Mouse (Mus musculus) brown adipose tissue, adult 24 weeks (tissue): ENCODE data around the gene Slc13a2. TPM values are rescaled to one million over a fixed set of nuclear protein-coding genes. Genes with fewer than 3 reads are reported as not detected.

ENCODE experiments used
- H3K27ac ChIP-seq: fragments of 200-500 bp; replicated peaks from 2 replicates; pipeline ENCODE4 v1.5.1; 2012; ENCODE audit warnings: low read depth, mild to moderate bottlenecking, low read length
- H3K4me1 ChIP-seq: fragments of 200-500 bp; 2 replicates; pipeline ENCODE4 v1.6.1; 2012; ENCODE audit warnings: low read length, mixed read lengths; ENCODE audit not compliant: control insufficient read depth, insufficient read depth, insufficient read length
- H3K4me3 ChIP-seq: fragments of 200-500 bp; 2 replicates; pipeline ENCODE4 v1.5.1; 2012; ENCODE audit warnings: low read depth, mild to moderate bottlenecking, low read length, moderate library complexity; ENCODE audit not compliant: insufficient read depth
- polyA plus RNA-seq: library from polyadenylated mRNA; stranded (reverse); fragments of >200 nt; gene quantifications from 2 replicates; pipeline ENCODE4 v1.2.4, GENCODE M21; 2012; ENCODE audit not compliant: missing spikeins, insufficient read depth, insufficient read length

Slc13a2 gene
- polyA plus RNA-seq, 1 experiment: not detected

DNA sequence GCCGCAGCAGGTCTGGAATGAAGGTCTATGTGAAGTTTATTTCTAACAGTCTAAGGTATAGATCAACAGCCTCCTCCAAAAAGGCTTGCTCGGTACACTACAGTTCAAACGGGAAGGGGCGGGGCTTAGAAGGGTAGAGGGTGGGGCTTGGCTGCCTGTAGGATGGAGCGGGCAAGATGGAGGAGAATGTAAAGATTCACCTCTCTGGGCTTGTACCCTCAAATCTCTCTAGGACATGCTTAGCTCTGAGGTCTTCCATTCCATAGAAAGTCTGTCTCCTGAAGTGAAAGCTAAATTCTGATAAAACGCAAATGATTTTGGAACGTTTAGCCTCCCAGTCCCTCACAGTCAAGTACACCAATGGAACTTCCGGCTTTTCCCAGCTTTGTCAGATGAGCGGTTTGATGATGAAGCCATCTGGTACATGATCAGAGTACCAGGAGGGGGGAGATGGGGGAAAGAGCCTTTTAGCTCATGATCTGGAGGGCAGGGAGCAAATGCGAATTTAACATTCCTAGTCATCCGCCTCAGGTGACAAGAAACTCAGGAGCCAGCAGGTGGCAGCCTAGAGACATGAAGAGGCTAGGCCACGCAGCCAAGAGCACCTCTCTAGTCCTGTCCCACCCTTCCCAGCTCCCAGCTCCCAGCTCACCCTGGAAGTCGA, 61.8 kb downstream of the Slc13a2 start:
- Histone ChIP-seq H3K4me3 (peak overlapping the region; percentile 39), H3K4me1 (no peaks in the 10 kb centered on the region), H3K27ac (no peak overlapping the region)

DNA sequence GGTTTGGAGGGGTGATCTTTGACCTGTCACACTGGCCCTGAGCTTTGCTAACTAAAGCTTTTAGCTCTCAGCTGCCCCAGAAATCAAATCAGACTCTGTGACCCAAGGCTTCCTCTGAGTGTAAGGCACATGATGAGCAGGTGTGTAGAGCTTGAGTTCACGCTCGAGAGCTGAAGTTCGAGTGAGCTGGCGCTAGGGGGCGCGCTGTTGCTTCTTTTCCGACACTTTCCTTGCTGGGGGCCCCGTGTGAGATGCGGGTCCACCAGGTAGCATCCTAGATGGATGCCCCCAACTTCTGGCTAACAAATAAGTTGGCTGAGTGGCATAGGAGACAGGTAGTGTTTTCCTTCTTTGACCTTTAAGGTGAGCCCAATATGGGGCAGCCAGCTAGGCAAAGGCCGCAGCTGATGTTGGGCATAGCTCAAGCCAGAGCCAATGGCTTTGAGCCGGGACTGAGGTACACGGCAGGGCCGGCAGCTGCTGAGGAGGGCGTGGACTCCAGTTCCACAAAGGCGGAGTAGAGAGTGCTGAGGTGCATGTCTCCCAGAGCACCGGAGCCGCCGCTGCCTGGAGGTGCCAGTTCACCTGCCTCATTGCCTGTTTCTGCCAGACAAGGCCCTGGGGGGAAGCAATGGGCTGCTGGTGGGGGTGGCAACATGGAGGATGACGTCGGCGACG, 63.5 kb downstream of the Slc13a2 start:
- H3K27ac ChIP-seq: no peak overlapping the region
- no peaks in the 10 kb centered on the region for H3K4me1 ChIP-seq
- no peak overlapping the region for H3K4me3 ChIP-seq

DNA sequence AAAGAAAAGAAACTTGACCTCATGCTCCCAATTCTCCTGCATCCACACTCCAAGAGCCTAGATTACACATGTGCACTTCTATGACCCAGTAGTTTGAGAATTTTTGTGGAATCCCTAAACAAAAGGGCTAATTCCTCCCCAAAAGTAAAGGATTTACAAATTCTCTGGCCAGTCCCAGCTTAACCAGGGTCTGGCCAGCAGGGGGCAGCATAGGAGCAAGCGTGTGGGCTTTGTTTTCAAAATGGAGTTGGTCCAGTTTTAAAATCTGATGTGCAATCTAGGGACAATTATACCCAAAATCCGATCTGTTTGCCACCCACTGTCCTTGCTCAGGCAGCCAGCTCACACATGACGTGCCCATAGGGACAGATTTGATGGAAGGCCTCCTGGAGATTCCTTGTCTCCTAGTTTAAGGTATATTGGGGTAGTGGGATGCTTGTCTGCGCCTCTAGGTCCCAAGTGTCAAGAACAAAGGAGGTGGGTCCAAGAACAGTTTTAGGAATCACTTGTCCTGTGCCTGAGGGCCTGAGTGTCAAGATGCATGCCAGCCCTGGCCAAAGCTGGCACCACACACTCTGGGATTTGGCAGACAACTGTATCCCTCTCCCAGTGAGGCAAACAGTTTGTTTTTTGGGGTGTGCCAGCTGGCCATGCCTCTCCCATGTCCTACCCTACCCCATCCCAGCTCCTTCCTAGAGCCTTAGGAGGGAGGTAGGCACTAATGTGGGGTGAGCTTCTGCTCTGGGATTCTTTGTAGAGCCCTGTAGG, 66.4 kb downstream of the Slc13a2 start:
- Histone ChIP-seq H3K4me3 (no peak overlapping the region), H3K4me1 (peaks cover 3% of the 10 kb centered on the region; the same call in 1 of the 2 replicates), H3K27ac (no peak overlapping the region)

DNA sequence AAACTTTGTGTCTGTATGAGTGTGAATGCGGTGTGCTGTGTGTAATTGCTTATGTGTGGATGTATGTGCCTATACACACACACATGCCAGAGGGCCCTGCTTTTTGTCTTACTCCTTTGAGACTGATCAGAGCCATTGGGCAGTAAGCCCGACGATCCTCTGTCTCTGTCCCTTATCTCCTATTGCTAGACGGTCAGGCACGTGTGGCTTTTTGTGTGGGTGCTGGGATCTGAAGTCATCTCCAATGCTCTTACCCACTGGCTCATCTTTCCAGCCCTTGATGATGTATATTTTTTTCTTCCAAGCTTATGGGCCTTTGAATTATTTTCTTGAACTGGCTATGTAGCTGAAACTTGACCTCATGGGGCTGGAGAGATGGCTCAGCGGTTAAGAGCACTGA, 67.1 kb downstream of the Slc13a2 start:
- no peak overlapping the region for H3K27ac ChIP-seq
- peaks cover 4% of the 10 kb centered on the region; the same call in 1 of the 2 replicates for H3K4me1 ChIP-seq
- H3K4me3 ChIP-seq: no peak overlapping the region

DNA sequence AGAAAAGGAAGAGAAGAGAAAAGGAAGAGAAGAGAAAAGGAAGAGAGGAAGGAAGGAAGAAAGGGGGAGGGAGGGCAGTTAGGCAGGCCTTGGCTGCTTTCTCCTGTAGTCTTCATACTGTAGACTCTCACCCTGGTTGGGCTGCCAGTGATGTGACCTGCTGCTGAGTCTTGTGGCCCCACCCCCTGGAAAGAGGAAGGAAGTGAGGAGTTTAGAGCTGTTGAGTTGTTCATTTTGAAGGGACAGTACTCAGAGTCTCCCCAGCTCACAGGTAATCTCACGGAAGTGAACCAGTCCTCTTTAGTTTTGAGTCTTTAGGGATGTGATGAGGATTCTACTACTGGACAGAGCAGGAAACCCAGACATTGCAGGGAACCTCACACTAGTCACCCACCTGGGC, 68.9 kb downstream of the Slc13a2 start:
- Histone ChIP-seq H3K27ac (no peak overlapping the region), H3K4me1 (peaks cover 7% of the 10 kb centered on the region; the same call in 1 of the 2 replicates), H3K4me3 (no peak overlapping the region)

DNA sequence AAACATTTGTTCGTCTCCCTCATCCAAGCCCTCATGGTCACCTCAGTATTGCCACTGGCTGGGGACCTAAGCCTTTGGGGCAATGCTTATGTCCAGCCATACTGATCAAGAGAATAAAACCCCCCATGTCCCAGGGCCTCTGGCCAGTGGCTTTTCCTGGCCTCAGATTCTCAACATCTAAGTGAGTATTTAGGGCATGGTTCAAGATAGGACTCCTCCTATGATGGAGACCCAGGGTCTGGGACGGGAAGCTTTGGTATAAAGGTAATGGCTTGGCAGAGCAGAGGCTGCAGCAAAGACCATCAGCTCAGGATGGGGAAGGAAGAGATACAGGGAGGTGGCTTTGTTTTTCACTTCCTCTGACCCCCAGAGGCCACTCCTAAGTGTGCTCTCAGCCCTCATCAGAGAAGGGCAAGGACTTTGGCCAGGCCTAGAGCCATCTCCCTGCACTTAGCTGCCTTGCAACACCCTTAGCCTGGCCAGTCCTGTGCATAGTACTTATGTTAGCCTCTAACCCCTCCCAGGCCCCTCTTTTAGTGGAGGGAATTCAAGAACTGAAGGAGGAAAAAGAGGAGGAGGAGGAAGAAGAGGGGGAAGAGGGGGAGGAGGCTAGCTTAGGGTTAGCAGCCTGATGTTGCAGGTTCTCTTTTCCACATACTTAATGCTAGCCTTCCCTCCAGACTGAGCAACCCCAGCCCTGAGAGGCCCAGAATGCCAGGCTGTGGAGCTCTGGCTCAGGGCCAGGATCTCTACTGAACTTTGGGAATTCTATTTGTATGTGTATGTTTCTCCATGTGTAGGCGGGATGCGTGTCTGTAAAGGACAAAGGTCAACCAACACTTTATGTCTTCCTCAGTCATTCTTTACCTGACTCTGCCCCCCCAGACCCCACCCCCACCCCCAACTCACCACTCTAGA, 72.3 kb downstream of the Slc13a2 start:
- Histone ChIP-seq H3K4me1 (peaks cover 30% of the 10 kb centered on the region), H3K4me3 (no peak overlapping the region), H3K27ac (peak overlapping the region; percentile 51)

DNA sequence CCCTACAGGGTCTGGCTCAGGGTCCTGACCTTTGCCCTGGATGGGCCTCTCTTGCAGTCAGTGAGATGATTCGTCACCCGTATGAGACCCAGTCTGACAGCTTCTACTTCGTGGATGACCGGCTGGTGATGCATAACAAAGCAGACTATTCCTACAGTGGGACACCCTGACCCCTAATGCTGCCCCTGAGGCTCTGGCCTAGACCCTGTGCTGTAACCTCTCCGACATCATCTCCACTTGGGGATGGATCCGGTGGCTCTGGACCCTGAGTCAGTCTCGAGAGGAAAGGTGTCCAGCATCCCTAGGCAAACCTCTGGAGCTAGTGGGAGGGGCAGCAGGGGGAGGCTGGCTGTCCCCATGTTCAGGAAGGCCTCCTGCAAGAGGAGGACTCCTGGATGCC, 73.5 kb downstream of the Slc13a2 start:
- H3K4me3 ChIP-seq: no peak overlapping the region
- H3K4me1 ChIP-seq: peaks cover 34% of the 10 kb centered on the region
- H3K27ac ChIP-seq: no peak overlapping the region

DNA sequence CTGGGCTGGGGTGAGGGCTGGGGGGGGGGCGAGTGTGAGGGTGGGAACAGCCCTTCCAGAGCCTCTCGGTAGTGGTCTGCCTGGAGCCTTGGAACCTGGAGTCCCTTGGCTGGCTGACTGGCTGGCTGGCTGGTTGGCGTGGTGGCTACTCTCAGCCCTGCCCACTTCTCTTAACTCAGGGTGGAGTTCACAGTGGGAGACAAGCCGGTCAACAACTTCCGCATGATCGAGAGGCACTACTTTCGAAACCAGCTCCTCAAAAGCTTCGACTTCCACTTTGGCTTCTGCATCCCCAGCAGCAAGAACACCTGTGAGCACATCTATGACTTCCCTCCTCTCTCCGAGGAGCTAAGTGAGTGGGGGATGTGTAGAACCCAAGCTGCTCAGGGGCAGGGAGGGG, 74.1 kb downstream of the Slc13a2 start:
- H3K4me3 ChIP-seq: no peak overlapping the region
- no peak overlapping the region for H3K27ac ChIP-seq
- H3K4me1 ChIP-seq: peaks cover 32% of the 10 kb centered on the region

Other genes starting within 250 kb of the Slc13a2 start
- 3.2 and 6.3 TPM in 2 replicates for gene Nek8, start 245.5 kb downstream of the Slc13a2 start, polyA plus RNA-seq
- gene Tlcd1, start 245.5 kb downstream of the Slc13a2 start, polyA plus RNA-seq: 77.2 and 118 TPM in 2 replicates
- 881 and 950 TPM in 2 replicates for gene Rpl23a, start 238.6 kb downstream of the Slc13a2 start, polyA plus RNA-seq
- 61.8 and 78.8 TPM in 2 replicates for gene Rab34, start 233.8 kb downstream of the Slc13a2 start, polyA plus RNA-seq
- 102 and 105 TPM in 2 replicates for gene Proca1, start 228.8 kb downstream of the Slc13a2 start, polyA plus RNA-seq
- 42.0 and 44.9 TPM in 2 replicates for gene Sdf2, start 176.5 kb downstream of the Slc13a2 start, polyA plus RNA-seq
- 20.1 and 20.7 TPM in 2 replicates for gene Supt6, start 176.2 kb downstream of the Slc13a2 start, polyA plus RNA-seq
- gene 2610507B11Rik, start 160.5 kb downstream of the Slc13a2 start, polyA plus RNA-seq: 74.3 and 104 TPM in 2 replicates
- not detected in 2 replicates for gene BC030499, start 131.4 kb downstream of the Slc13a2 start, polyA plus RNA-seq
- gene Spag5, start 120.7 kb downstream of the Slc13a2 start, polyA plus RNA-seq: 0.29 and 0.87 TPM in 2 replicates
- gene Aldoc, start 99.2 kb downstream of the Slc13a2 start, polyA plus RNA-seq: 1.9 and 2.3 TPM in 2 replicates
- 14.4 and 19.7 TPM in 2 replicates for gene Pigs, start 93.8 kb downstream of the Slc13a2 start, polyA plus RNA-seq
- 16.9 and 30.7 TPM in 2 replicates for gene Unc119, start 78.7 kb downstream of the Slc13a2 start, polyA plus RNA-seq
- not detected in 2 replicates for gene Foxn1, start 35.7 kb downstream of the Slc13a2 start, polyA plus RNA-seq
- 9.2 and 11.8 TPM in 2 replicates for gene Slc46a1, start 43.5 kb upstream of the Slc13a2 start, polyA plus RNA-seq
- gene Sarm1, start 75.5 kb upstream of the Slc13a2 start, polyA plus RNA-seq: not detected in 2 replicates
- 6.4 and 10.8 TPM in 2 replicates for gene Vtn, start 76.9 kb upstream of the Slc13a2 start, polyA plus RNA-seq
- not detected in 2 replicates for gene Sebox, start 81.2 kb upstream of the Slc13a2 start, polyA plus RNA-seq
- 21.4 and 27.2 TPM in 2 replicates for gene Tmem199, start 90.0 kb upstream of the Slc13a2 start, polyA plus RNA-seq
- gene Poldip2, start 90.0 kb upstream of the Slc13a2 start, polyA plus RNA-seq: 190 and 193 TPM in 2 replicates
- 25.2 and 30.1 TPM in 2 replicates for gene Tnfaip1, start 114.1 kb upstream of the Slc13a2 start, polyA plus RNA-seq
- gene Ift20, start 114.1 kb upstream of the Slc13a2 start, polyA plus RNA-seq: 67.3 and 75.5 TPM in 2 replicates
- gene Tmem97, start 128.6 kb upstream of the Slc13a2 start, polyA plus RNA-seq: 14.8 and 20.7 TPM in 2 replicates